Mouse (Mus musculus): ENCODE measurements around the gene Olfr1046. TPM values are rescaled to one million over a fixed set of nuclear protein-coding genes. Genes with fewer than 3 reads are reported as not detected.
"Not testable (repeated sequence)": the region's sequence is repeated elsewhere in the genome, so short reads cannot be mapped to it uniquely, and the experiment has no call there.

Olfr1046 gene
- not detected in 2 replicates for polyA plus RNA-seq (2015; fragmentation: Nextera tagmentation; extraction: Ambion mirVana)

DNA sequence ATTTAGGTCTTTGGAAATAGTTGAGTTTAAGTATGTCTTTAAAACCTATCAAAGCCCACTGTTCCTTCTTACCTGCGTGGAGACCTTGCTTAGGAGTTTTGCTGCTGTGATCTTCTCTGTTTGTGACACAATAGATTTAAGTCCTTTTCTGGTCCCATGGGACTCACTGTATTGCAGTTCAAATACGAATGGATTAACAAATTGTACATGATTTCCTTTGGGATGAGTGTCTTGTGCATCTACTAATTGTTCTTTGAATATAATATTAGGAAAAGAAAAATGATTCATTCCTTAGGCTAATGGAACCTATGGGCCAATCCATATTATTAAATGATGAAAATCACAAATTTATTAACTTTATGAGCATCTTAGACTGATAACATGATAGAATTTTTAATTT, at the start of gene Olfr1046:
Gene Olfr1046 (minus strand): TSS at position 101 of the 400 bp plus-strand sequence.
- Histone ChIP-seq H3K4me2 (replicated peaks) (no peak within 1 kb of the TSS), H3K9ac (replicated peaks) (no peak within 1 kb of the TSS), H3K27ac (no peak within 1 kb of the TSS), H3K27me3 (no peaks in the 10 kb centered on the region), H3K4me1 (replicated peaks) (no peaks in the 10 kb centered on the region), H3K9me3 (no peaks in the 10 kb centered on the region), H3K36me3 (no peaks in the 10 kb centered on the region), H3K4me3 (replicated peaks) (no peak within 1 kb of the TSS)
- no peak for ATAC-seq
- 70% methylated on average over 2 of the region's 2 CpGs for WGBS

DNA sequence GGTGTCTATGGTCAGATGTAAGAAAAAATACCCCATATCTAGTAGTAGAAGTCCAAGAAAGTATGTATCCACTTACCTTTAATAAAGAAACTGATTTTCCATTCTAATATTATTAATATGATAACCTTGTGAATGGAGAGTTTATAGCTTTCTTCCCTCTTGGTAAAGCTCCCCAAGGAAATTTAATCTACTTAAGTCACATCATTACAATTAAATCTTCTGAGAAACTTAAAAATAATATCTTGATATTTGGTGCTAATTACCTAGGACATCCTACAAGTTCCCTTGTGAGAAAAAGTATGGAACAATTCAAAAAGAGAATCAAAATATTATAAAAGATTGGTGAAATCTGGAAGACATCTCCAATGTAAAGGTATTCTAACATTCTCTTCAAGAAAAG, 39.1 kb upstream of the Olfr1046 start, which contains the start of gene Olfr1049:
Gene Olfr1049 (minus strand): TSS at position 101 of the 400 bp plus-strand sequence.
- ATAC-seq; H3K4me3 ChIP-seq (replicated peaks); H3K27me3 ChIP-seq: not testable (repeated sequence)

DNA sequence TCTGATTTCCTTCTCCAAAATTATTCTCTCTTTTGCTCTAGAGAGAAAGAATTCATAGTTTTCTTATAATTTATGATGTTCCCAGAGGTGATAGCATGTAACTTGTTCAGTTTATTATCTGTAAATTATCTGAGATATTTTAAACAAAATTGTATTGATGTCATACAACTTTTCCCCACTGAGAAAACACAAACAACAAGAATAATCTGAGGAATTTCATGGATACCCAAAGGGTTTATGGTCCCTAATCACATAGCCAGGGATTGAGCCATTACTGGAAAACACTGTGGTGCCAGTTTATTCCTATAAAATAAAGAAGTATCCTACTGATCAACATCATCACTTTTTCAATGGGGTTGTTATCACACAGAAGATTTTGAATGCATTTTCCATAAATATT, 21.1 kb upstream of the Olfr1046 start, which contains the start of gene Olfr1048:
Gene Olfr1048 (minus strand): TSS at position 101 of the 400 bp plus-strand sequence.
- no peaks in the 10 kb centered on the region for H3K36me3 ChIP-seq
- H3K4me1 ChIP-seq (replicated peaks), result no peaks in the 10 kb centered on the region
- no peak within 1 kb of the TSS for H3K27ac ChIP-seq
- ATAC-seq, result no peak
- H3K4me3 ChIP-seq (replicated peaks), result no peak within 1 kb of the TSS
- H3K9ac ChIP-seq (replicated peaks), result no peak within 1 kb of the TSS
- H3K9me3 ChIP-seq, result no peaks in the 10 kb centered on the region
- H3K4me2 ChIP-seq (replicated peaks), result no peak within 1 kb of the TSS
- H3K27me3 ChIP-seq, result no peaks in the 10 kb centered on the region

More for the DNA sequence above, 39.1 kb upstream of the Olfr1046 start, which contains the start of gene Olfr1049:
- H3K9ac ChIP-seq (replicated peaks); H3K4me2 ChIP-seq (replicated peaks); H3K36me3 ChIP-seq; H3K4me1 ChIP-seq (replicated peaks); H3K27ac ChIP-seq; H3K9me3 ChIP-seq: not testable (repeated sequence)

DNA sequence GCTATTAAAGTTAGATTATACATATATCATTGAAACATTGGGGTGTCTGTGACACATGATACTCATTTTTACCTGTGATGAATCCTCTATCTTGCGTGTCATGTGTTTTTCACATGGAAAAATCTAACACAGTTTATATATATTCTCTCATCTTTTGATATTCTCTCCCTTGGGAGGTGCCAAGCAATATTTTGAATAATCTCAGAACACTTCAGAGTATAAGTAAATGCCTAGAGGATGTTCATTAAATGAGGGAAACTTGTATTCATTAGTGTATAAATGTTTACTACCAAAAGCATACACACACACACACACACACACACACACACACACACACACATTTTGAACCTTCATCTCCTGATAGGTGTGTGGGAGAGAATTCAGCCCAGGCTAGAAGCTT, 12.2 kb upstream of the Olfr1046 start, which contains the start of gene Olfr1047:
Gene Olfr1047 (minus strand): TSS at position 101 of the 400 bp plus-strand sequence.
- no peaks in the 10 kb centered on the region for H3K36me3 ChIP-seq
- no peaks in the 10 kb centered on the region for H3K27me3 ChIP-seq
- no peaks in the 10 kb centered on the region for H3K4me1 ChIP-seq (replicated peaks)
- no peak within 1 kb of the TSS for H3K4me2 ChIP-seq (replicated peaks)
- ATAC-seq, result no peak
- no peaks in the 10 kb centered on the region for H3K9me3 ChIP-seq
- H3K9ac ChIP-seq (replicated peaks), result no peak within 1 kb of the TSS
- no peak within 1 kb of the TSS for H3K4me3 ChIP-seq (replicated peaks)
- H3K27ac ChIP-seq, result no peak within 1 kb of the TSS
- WGBS, result 94% methylated on average over 1 of the region's 1 CpGs

DNA sequence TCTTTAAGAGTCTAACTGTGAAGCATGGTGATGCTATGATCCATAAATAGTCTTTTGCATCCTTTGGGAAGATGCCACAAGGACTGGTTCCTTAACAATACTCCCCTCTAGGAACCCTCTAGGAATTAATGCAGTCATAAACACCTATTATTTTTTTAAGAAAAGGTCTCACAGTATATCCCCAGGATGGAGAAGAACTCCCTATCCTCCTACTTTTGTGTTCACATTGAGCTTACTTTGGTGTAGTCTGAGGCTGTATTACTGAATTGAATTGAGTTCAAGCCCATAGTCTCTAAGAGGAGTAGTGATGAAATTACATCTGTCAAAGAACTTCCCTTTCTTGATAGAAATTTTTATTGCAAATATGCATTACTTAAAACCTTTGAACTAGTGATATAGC, 16.2 kb downstream of the Olfr1046 start, which contains the start of gene Olfr1045:
Gene Olfr1045 (minus strand): TSS at position 101 of the 400 bp plus-strand sequence.
- Histone ChIP-seq H3K27me3 (no peaks in the 10 kb centered on the region), H3K9me3 (no peaks in the 10 kb centered on the region), H3K4me1 (replicated peaks) (no peaks in the 10 kb centered on the region), H3K36me3 (no peaks in the 10 kb centered on the region), H3K27ac (no peak within 1 kb of the TSS), H3K9ac (replicated peaks) (no peak within 1 kb of the TSS), H3K4me3 (replicated peaks) (no peak within 1 kb of the TSS), H3K4me2 (replicated peaks) (no peak within 1 kb of the TSS)
- ATAC-seq, result no peak

DNA sequence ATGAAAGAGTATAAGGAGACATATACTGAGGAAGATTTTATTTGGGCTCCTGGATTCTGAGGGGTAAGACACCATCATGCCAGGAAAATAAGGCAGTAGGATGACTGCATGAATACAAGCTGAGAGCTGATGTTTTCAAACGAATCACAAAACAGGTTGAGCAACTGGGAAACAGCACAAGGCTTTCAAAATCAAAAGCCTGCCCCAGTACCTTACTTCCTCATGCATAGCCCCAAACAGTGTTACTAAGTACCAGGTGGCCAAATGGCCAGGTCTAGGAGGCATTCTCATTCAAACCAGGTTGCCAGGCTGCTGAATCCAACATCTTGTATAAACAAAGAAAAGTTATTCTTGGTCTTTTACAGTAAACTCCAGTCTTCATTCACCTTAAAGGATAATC, 23.3 kb downstream of the Olfr1046 start:
- Histone ChIP-seq H3K27me3 (no peaks in the 10 kb centered on the region), H3K9me3 (no peaks in the 10 kb centered on the region), H3K4me1 (replicated peaks) (no peaks in the 10 kb centered on the region), H3K9ac (replicated peaks) (no peak overlapping the region), H3K27ac (no peak overlapping the region), H3K36me3 (no peaks in the 10 kb centered on the region), H3K4me3 (replicated peaks) (no peak overlapping the region), H3K4me2 (replicated peaks) (no peak overlapping the region)
- WGBS, result 54% methylated on average over 1 of the region's 1 CpGs
- no peak for ATAC-seq

DNA sequence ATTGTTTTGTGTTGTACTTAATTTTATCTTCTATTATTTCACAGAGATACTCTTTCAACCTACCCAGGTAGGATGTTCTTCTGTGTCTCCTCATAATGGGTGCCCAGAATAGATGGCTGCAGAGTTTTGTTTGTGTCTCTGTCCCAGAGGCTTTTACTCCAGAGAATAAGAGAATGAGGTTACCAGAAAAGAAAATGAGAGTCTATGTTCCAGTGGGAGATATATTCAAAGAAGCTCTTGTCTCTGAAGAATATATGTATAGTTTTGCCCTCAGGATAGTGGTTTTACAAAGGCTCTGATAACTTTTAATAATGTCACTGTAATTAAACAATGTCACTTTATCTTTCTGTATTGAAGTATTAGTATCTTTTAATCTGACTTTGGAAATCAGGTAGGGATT, 33.5 kb downstream of the Olfr1046 start, which contains the start of gene Olfr52:
Gene Olfr52 (minus strand): TSS at position 101 of the 400 bp plus-strand sequence.
- H3K4me3 ChIP-seq (replicated peaks), result no peak within 1 kb of the TSS
- no peaks in the 10 kb centered on the region for H3K36me3 ChIP-seq
- no peak within 1 kb of the TSS for H3K9ac ChIP-seq (replicated peaks)
- no peak for ATAC-seq
- H3K27ac ChIP-seq, result no peak within 1 kb of the TSS
- H3K4me1 ChIP-seq (replicated peaks), result no peaks in the 10 kb centered on the region
- H3K27me3 ChIP-seq, result no peaks in the 10 kb centered on the region
- H3K4me2 ChIP-seq (replicated peaks), result no peak within 1 kb of the TSS
- H3K9me3 ChIP-seq, result no peaks in the 10 kb centered on the region

DNA sequence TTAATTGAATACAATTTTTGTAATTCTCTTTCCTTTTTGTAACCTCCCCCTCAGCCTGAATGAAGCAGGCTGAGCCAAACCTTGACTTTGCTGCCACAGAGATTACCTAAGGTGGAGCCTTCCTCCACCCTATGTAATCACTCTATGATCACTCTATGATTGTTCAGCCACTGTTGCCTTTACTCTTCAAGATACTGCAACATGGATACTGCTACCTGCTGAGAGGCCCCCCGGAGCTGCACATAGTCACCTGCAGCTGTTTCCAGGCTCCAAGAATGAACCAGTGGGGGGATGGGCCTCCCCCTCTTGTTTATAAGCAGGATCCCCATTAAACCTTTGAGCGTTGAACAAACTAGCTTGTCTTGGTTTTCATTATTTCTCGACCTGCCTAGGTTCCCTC, 39.2 kb downstream of the Olfr1046 start:
- Histone ChIP-seq H3K4me2 (replicated peaks) (no peak overlapping the region), H3K4me3 (replicated peaks) (no peak overlapping the region), H3K9me3 (no peaks in the 10 kb centered on the region), H3K27ac (no peak overlapping the region), H3K4me1 (replicated peaks) (no peaks in the 10 kb centered on the region), H3K9ac (replicated peaks) (no peak overlapping the region), H3K27me3 (no peaks in the 10 kb centered on the region), H3K36me3 (no peaks in the 10 kb centered on the region)
- WGBS, result 82% methylated on average over 3 of the region's 3 CpGs
- no peak for ATAC-seq

DNA sequence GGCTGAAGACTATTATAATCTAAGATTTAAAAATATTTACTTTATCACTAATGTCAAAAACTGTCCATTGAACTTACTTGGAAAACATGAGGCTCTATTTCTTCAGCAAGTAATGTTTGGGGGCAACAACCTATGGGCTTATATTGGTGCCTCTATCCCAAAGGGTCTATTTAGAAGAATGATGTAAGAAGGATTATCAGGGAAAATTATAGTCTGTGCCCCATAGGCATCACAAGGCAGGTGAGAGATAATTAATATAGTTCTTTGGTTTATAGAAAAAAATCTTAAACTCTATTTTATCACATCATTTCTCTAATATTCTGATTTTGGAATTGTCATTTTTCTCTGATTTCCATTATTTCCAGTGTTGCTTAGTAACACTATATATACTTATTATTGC, 41.4 kb downstream of the Olfr1046 start, which contains the start of gene Olfr1044:
Gene Olfr1044 (minus strand): TSS at position 101 of the 400 bp plus-strand sequence.
- H3K9ac ChIP-seq (replicated peaks), result no peak within 1 kb of the TSS
- H3K27ac ChIP-seq, result no peak within 1 kb of the TSS
- H3K27me3 ChIP-seq, result no peaks in the 10 kb centered on the region
- H3K4me1 ChIP-seq (replicated peaks), result no peaks in the 10 kb centered on the region
- H3K4me3 ChIP-seq (replicated peaks), result no peak within 1 kb of the TSS
- H3K4me2 ChIP-seq (replicated peaks), result no peak within 1 kb of the TSS
- ATAC-seq, result no peak
- H3K36me3 ChIP-seq, result no peaks in the 10 kb centered on the region
- no peaks in the 10 kb centered on the region for H3K9me3 ChIP-seq

DNA sequence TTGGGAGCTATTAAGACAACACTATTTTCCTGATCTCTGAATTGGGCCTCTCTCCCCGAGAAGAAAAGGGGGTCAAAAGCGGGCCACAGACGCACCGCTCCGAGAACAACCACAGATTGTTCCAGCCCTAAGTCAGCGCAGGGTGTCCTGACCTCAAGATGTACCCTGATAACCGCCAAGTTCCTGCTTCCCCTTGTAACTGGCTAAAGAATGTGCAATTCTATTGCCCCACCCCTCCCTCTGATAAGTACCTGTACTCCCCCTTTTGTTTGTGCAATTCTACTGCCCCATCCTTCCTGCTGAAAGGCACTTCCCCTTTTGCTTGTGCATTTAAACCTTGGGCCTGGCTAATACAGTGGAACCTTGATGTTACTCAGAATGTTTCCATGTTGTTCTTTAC, 43.7 kb downstream of the Olfr1046 start:
- 84% methylated on average over 7 of the region's 7 CpGs for WGBS
- H3K27me3 ChIP-seq; H3K9me3 ChIP-seq; H3K27ac ChIP-seq; H3K9ac ChIP-seq (replicated peaks); ATAC-seq; H3K4me3 ChIP-seq (replicated peaks); H3K36me3 ChIP-seq; H3K4me1 ChIP-seq (replicated peaks); H3K4me2 ChIP-seq (replicated peaks): not testable (repeated sequence)

DNA sequence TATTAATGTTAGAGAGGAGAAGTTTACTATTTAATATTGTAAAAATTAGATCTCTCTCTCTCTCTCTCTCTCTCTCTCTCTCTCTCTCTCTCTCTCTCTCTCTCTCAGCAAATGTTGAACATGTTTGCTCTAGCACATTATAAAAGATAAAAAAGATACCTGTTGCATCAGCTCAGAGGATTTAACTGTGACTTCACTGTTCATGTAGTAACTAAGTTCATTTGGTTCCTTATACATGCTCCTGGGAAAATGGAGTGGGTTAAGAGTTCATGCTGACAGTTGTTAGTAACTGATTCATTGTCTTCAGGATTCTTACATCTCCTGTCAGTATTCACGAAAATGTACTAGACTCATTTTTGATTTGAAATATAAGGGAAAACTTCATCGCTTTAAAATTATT, 51.7 kb downstream of the Olfr1046 start, which contains the start of gene Olfr1043:
Gene Olfr1043 (minus strand): TSS at position 101 of the 400 bp plus-strand sequence.
- no peaks in the 10 kb centered on the region for H3K27me3 ChIP-seq
- H3K36me3 ChIP-seq, result no peaks in the 10 kb centered on the region
- WGBS, result 92% methylated on average over 2 of the region's 2 CpGs
- H3K4me1 ChIP-seq (replicated peaks), result no peaks in the 10 kb centered on the region
- no peak within 1 kb of the TSS for H3K4me3 ChIP-seq (replicated peaks)
- H3K9me3 ChIP-seq, result no peaks in the 10 kb centered on the region
- no peak within 1 kb of the TSS for H3K27ac ChIP-seq
- no peak for ATAC-seq
- no peak within 1 kb of the TSS for H3K4me2 ChIP-seq (replicated peaks)
- H3K9ac ChIP-seq (replicated peaks), result no peak within 1 kb of the TSS
